Mouse (Mus musculus) stomach, embryonic 15.5 days (tissue): ENCODE measurements around the gene Ncoa3. TPM values are rescaled to one million over a fixed set of nuclear protein-coding genes. Genes with fewer than 3 reads are reported as not detected.
"Not testable (repeated sequence)": the region's sequence is repeated elsewhere in the genome, so short reads cannot be mapped to it uniquely, and the experiment has no call there.

Experiments
- ATAC-seq: fragments of 200-750 bp; cut with Nextera tagmentation; 2 replicates; pipeline ENCODE4 v1.8.0; 2017; ENCODE audit warnings: low read depth, moderate number of reproducible peaks, moderate TSS enrichment; ENCODE audit not compliant: insufficient read depth, low FRiP score
- H3K27ac ChIP-seq: fragments of 300-500 bp; sonication (generic); 2 replicates; pipeline ENCODE4 v1.5.1; 2015; ENCODE audit warnings: mild to moderate bottlenecking, inconsistent platforms
- H3K27me3 ChIP-seq: fragments of 300-500 bp; sonication (generic); replicated peaks from 2 replicates; pipeline ENCODE4 v1.6.1; 2015; ENCODE audit warnings: inconsistent platforms
- H3K36me3 ChIP-seq: fragments of 300-500 bp; sonication (generic); 2 replicates; pipeline ENCODE4 v1.6.1; 2015; ENCODE audit warnings: inconsistent platforms
- H3K4me1 ChIP-seq: fragments of 300-500 bp; sonication (generic); 2 replicates; pipeline ENCODE4 v1.6.1; 2015; ENCODE audit warnings: inconsistent platforms
- H3K4me2 ChIP-seq: fragments of 300-500 bp; sonication (generic); 2 replicates; pipeline ENCODE4 v1.6.1; 2015; ENCODE audit warnings: mild to moderate bottlenecking, inconsistent platforms
- H3K4me3 ChIP-seq: fragments of 300-500 bp; sonication (generic); replicated peaks from 2 replicates; pipeline ENCODE4 v1.5.1; 2015; ENCODE audit warnings: inconsistent platforms
- H3K9ac ChIP-seq: fragments of 300-500 bp; sonication (generic); 2 replicates; pipeline ENCODE4 v1.6.1; 2015; ENCODE audit warnings: inconsistent platforms
- H3K9me3 ChIP-seq: fragments of 300-500 bp; sonication (generic); 2 replicates; pipeline ENCODE4 v1.6.1; 2016; ENCODE audit warnings: inconsistent platforms
- WGBS: fragments of 180-500 bp; shearing (Covaris S2); methylation state at CpG from one replicate; pipeline ENCODE4 v1.1.7; 2015; 5-methylcytosine and 5-hydroxymethylcytosine counted together
- polyA plus RNA-seq: library from polyadenylated mRNA; unstranded; fragments of >200 nt; fragmentation: Nextera tagmentation; extraction: Ambion mirVana; gene quantifications from 2 replicates; pipeline ENCODE4 v1.2.1, GENCODE M21; 2015

Ncoa3 gene
- 12.9 and 14.1 TPM in 2 replicates for polyA plus RNA-seq

DNA sequence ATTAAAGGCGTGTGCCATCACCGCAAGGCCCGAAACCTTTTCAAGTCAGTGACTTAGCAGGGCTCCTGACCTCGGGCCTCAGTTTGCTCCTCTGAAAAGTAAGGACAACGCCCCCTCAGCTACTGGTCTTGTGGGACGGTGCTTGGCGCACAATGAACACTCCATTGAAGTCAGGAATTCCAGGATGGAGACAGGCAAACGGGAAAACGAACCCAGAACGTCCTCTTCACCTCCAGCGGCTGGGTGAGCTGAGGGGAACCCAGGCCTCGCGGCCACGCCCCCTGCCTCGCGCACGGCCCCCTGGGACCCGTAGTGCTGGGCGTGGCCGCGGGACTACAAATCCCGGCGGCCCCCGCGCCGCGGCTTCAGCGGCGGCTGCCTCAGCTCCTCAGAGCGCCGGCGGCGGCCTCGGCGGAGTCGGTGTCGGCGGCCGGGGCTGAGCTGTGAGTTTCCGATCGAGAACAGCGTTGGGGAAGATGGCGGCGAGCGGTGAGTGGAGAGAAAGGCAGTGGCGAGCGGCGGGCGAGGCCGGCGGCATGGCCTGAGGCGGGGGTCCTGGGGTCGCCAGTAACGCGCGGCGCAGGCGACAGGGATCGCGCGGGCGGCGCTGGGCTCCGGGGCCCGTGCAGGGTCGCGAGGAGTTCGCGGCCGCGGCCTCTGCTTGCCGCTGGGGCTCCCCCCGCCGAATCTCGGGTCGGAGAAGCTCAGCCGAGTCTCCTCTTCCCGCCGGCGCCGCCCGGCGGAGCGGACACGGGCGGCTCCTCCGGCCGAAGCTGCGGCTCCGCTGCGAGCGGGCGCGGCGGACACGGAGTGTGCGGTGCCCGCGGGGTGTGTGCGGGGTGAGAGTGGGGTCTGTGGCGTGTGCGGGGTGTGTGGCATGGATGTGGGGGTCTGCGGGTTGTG lies at the start of gene Ncoa3:
TSS of gene Ncoa3 (plus strand) at position 367 of the 903 bp plus-strand sequence.
- WGBS = 2% methylated on average over 78 of the region's 103 CpGs
- Histone ChIP-seq H3K36me3 (no peaks in the 10 kb centered on the region), H3K27me3 (no peaks in the 10 kb centered on the region), H3K4me1 (peaks cover 17% of the 10 kb centered on the region; the same call in 1 of the 2 replicates), H3K9ac (peak within 1 kb of the TSS; percentile 94), H3K9me3 (no peaks in the 10 kb centered on the region), H3K4me2 (peak within 1 kb of the TSS; percentile 79), H3K27ac (peak within 1 kb of the TSS; percentile 72), H3K4me3 (peak within 1 kb of the TSS; percentile 65)
- peak; percentile 95 for ATAC-seq

DNA sequence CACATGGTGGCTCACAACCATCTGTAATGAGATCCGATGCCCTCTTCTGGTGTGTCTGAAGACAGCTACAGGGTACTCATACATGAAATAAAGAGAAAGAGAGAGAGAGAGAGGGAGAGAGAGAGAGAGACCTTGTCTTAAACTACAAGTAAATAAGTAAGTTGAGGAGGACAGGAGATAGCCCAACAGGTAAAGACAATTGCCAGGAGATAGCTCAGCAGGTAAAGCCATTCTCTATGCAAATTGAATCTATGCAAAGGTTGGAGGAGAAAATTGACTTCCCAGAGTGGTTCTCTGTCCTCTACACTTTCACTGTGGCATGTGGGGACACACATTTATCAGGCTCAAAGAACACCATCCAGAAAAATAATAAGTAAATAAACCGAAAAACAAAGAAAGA lies 49.3 kb upstream of the Ncoa3 start:
- Histone ChIP-seq H3K4me3 (no peak overlapping the region), H3K27ac (no peak overlapping the region), H3K4me1 (no peaks in the 10 kb centered on the region), H3K9me3 (no peaks in the 10 kb centered on the region), H3K27me3 (no peaks in the 10 kb centered on the region), H3K4me2 (no peak overlapping the region), H3K36me3 (no peaks in the 10 kb centered on the region), H3K9ac (no peak overlapping the region)
- WGBS = 94% methylated on average over 2 of the region's 2 CpGs
- ATAC-seq = no peak

DNA sequence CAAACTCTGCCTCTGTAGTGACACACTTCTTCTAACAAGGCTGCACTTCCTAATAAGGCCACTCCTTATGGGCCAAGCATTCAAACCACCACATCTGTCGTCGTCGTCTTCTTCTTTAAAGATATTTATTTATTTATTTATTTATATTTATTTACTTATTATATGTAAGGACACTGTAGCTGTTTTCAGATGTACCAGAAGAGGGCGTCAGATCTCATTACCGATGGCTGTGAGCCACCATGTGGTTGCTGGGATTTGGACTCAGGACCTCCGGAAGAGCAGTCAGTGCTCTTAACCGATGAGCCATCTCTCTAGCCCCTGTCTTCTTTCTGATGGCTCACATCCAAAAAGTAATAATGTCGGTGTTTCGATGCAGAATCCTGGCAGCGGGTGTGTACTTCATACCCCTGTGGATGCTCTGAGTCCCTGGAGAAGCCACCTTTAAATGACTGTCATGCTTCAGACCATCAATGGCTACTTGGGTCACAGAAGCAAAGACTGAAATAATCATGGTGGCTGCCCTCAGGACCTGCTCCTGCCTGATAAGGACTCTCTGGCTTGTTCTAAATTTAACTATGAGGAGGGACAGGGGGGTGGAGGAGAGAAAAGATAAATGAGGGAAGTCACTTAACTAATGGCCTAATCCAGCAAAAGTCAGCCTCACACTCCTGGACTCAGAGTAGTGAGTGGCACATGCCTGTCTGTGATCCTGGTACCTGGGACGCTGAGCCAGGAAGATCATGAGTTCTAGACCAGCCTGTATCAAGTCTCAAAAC lies 47.7 kb upstream of the Ncoa3 start:
- Histone ChIP-seq H3K9ac (no peak overlapping the region), H3K4me1 (no peaks in the 10 kb centered on the region), H3K27ac (no peak overlapping the region), H3K9me3 (no peaks in the 10 kb centered on the region), H3K4me3 (no peak overlapping the region), H3K36me3 (no peaks in the 10 kb centered on the region), H3K4me2 (no peak overlapping the region), H3K27me3 (no peaks in the 10 kb centered on the region)
- WGBS = 76% methylated on average over 11 of the region's 11 CpGs
- no peak; the same call in 1 of the 2 replicates for ATAC-seq

DNA sequence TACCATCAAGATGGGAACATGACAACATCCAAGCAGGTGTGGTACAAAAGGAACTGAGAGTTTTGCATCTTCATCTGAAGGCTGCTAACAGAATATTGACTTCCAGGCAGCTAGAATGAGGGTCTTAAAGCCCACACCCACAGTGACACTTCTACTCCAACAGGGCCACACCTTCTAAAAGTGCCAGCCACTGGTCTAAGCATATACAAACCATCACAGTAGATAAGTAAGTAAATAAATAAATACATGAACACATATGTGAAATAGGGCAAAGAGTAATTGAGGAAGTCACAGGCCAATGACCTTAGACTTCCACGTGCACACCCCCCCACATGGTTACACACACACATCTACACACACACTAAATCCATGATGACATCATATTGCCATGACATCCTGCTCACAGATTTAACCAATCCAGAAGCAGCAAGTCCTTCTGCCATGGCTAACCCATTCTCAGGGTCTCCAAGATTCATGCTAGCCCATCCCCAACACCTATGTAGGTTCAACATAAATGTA lies 46.3 kb upstream of the Ncoa3 start:
- Histone ChIP-seq H3K36me3 (no peaks in the 10 kb centered on the region), H3K4me1 (no peaks in the 10 kb centered on the region), H3K27me3 (no peaks in the 10 kb centered on the region), H3K4me3 (no peak overlapping the region), H3K4me2 (no peak overlapping the region), H3K27ac (no peak overlapping the region), H3K9ac (no peak overlapping the region), H3K9me3 (no peaks in the 10 kb centered on the region)
- WGBS = 71% methylated on average over 1 of the region's 1 CpGs
- ATAC-seq = no peak

DNA sequence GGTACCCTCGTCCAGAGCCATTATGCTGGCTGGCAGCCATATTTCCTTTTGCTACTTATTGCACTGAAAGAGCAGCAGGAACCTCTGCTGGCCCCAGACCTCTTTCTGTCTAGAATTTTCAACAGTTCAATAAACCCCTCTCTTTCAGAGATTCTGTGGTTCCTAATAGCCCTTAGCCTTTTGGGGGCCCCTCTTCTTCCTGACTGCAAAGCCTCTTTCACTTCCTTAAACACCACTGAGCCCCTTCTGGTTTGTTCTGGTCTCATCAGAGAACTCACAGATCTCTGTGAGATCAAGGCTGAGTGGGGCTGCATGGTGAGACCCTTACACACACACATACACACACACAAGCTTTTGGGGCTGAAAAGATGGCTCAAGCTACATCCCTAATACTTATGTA lies 44.4 kb upstream of the Ncoa3 start:
- Histone ChIP-seq H3K9ac (no peak overlapping the region), H3K4me2 (no peak overlapping the region), H3K4me3 (no peak overlapping the region), H3K4me1 (no peaks in the 10 kb centered on the region; the same call in 1 of the 2 replicates), H3K27me3 (no peaks in the 10 kb centered on the region), H3K9me3 (no peaks in the 10 kb centered on the region), H3K36me3 (no peaks in the 10 kb centered on the region), H3K27ac (no peak overlapping the region)
- ATAC-seq = no peak
- 50% methylated on average over 1 of the region's 1 CpGs for WGBS

DNA sequence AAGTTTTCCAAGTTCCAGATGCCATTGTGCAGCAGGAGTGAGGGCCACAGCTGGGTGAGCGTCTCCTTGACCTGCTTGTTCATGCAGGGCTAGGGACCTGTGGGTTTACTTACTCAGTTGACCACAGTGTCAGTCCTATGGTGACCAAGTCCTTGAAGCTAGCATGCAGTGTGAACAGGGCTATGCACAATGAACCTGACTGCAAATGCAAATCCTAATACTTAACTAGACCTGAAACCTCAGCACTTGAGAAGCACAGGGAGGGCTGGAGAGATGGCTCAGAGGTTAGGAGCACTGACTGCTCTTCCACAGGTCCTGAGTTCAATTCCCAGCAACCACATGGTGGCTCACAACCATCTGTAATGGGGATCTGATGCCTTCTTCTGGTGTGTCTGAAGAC lies 43.7 kb upstream of the Ncoa3 start:
- not testable (repeated sequence) for H3K4me3 ChIP-seq, H3K9ac ChIP-seq, H3K27ac ChIP-seq, H3K4me1 ChIP-seq, H3K4me2 ChIP-seq, H3K36me3 ChIP-seq, H3K9me3 ChIP-seq, H3K27me3 ChIP-seq, ATAC-seq
- 67% methylated on average over 1 of the region's 1 CpGs for WGBS

DNA sequence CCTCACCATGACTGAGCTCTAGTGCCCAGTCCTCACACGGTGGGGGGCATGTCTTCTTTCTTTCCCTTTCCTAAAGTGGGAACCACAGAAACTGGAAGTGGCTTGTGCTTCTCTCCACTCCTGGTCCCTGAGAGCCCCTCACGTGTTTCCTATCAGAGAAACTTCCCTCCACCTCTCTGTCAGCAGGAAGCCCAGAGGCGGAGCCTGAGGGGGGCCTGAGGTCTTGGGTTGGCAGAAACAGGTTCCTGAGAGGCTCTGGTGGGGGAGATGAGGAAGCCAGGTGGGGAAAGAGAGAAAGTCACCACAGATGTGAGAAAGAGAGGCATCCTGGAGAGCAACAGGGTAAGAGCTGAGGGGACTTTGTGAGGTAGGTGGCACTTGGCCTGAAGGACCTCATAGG lies 42.7 kb upstream of the Ncoa3 start:
- no peaks in the 10 kb centered on the region for H3K27me3 ChIP-seq
- no peak overlapping the region for H3K27ac ChIP-seq
- H3K4me2 ChIP-seq = no peak overlapping the region
- H3K36me3 ChIP-seq = no peaks in the 10 kb centered on the region
- no peaks in the 10 kb centered on the region; the same call in 1 of the 2 replicates for H3K4me1 ChIP-seq
- ATAC-seq = no peak
- no peak overlapping the region for H3K4me3 ChIP-seq
- no peaks in the 10 kb centered on the region for H3K9me3 ChIP-seq
- 44% methylated on average over 3 of the region's 3 CpGs for whole genome bisulfite sequencing
- H3K9ac ChIP-seq = no peak overlapping the region

DNA sequence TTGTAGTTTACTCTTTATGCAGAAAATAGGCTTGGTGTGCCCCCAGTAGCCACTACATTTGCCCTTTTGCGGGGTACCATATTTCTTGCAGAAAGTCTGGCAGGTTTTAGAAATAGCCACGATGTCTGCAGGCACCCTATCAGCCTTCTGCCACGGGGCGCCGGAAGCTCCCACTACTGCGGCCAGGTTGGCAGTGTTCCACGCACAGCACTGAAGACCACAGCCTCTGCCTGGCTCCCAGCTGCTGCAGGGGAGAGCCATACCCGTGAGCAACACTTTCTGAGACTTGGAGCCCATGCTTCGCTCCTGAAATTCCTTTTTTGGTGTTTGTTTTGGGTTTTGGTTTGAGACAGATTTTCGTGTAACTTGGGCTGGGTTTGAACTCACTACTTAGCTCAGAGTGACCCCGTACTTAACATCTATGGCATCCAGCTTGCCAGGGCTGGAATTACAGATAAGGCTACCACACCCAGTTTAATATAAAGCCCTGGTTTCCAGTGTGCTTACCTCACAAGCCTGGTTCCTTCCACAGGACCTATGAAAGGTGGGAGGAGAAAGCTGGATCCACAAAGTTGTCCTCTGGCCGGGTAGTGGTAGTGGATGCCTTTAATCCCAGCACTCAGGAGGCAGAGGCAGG lies 40.9 kb upstream of the Ncoa3 start:
- no peak overlapping the region for H3K9ac ChIP-seq
- 62% methylated on average over 12 of the region's 12 CpGs for WGBS

DNA sequence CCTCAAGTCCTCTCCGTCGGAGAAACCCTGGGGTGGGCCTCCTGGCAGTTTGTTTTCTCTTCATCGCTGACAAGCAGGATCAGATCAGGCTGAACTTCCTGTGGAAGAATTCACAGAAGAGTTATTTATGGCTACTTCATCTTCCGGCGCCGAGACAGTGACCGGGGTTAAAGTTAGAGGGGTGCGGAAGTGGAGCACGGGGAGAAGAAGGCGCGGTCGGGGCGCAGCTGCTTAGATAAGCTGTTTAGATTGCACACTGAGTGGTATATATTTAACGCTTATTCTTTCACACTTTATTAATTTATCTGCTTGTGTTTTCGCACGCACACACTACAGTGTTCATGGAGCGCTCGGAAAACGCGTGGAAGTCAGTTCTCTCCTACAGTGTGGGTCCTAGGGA lies 37.6 kb upstream of the Ncoa3 start:
- Histone ChIP-seq H3K9ac (no peak overlapping the region), H3K36me3 (no peaks in the 10 kb centered on the region), H3K27ac (peak overlapping the region; percentile 59), H3K9me3 (no peaks in the 10 kb centered on the region), H3K4me1 (peaks cover 6% of the 10 kb centered on the region; the same call in 1 of the 2 replicates), H3K27me3 (no peaks in the 10 kb centered on the region), H3K4me3 (0 out of 2 replicates have a peak overlapping the region, but pooled peaks have one; percentile 1), H3K4me2 (peak overlapping the region; percentile 32)
- ATAC-seq = no peak
- 30% methylated on average over 20 of the region's 20 CpGs for WGBS

More for the DNA sequence above, 40.9 kb upstream of the Ncoa3 start:
- Histone ChIP-seq H3K36me3 (no peaks in the 10 kb centered on the region), H3K4me3 (no peak overlapping the region), H3K4me2 (no peak overlapping the region), H3K9me3 (no peaks in the 10 kb centered on the region), H3K27ac (no peak overlapping the region), H3K4me1 (peaks cover 6% of the 10 kb centered on the region; the same call in 1 of the 2 replicates), H3K27me3 (no peaks in the 10 kb centered on the region)
- ATAC-seq = no peak

DNA sequence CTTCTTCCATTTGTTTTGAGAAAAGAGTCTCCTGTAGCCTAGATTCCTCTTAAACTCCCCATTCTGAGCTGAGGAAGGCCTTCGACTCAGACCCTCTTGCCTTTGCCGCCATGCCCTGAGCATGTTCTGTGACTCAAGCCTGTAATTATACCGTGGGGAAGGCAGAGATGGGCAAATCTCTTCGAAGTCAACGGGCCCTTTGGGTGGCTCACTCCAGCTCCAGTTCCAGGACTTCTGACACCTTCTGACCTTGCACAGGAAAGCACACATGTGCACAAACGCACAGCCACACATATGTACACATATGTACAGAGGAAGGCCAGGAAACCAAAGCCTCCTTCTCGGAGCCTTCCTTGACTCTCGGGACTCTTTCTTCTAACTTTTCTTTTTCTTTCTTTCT lies 37.0 kb upstream of the Ncoa3 start:
- Histone ChIP-seq H3K36me3 (no peaks in the 10 kb centered on the region), H3K9me3 (no peaks in the 10 kb centered on the region), H3K27ac (peak overlapping the region; percentile 59), H3K4me3 (no peak overlapping the region), H3K27me3 (no peaks in the 10 kb centered on the region), H3K9ac (no peak overlapping the region), H3K4me2 (0 out of 2 replicates have a peak overlapping the region, but pooled peaks have one; percentile 32), H3K4me1 (peaks cover 6% of the 10 kb centered on the region; the same call in 1 of the 2 replicates)
- ATAC-seq = no peak
- WGBS = 75% methylated on average over 8 of the region's 8 CpGs

DNA sequence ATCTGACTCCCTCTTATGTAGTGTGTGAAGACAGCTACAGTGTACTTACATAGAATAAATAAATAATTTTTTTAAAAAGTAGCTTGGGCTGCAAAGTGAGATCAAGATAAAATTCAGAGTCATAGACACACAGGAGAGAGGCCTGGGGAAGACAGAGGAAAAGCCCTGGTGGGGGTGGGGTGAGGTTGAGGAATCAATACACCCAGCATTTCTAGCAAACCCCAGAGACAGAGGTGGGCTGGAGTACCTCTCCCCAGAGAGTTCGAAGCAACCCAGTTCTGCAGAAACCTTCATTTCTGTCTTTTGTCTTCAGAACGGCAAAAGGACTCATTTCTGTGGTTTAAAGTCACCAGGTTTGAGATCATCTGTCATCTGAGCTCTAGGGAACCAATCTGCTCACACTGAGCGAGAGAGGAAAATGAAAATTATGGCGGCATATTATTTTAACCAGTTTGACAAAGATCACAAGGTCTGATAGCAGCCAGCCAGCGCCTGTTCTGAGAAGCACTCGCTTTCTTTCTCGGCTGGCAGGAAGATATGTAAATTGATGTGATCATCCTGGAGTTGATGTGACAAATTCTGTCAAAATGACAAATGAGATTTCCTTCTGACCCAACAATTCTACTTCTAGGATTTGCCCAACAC lies 36.2 kb upstream of the Ncoa3 start:
- H3K27ac ChIP-seq = no peak overlapping the region
- no peak overlapping the region for H3K9ac ChIP-seq
- no peak overlapping the region for H3K4me2 ChIP-seq
- no peak for ATAC-seq
- 58% methylated on average over 7 of the region's 7 CpGs for WGBS
- H3K27me3 ChIP-seq = no peaks in the 10 kb centered on the region
- peaks cover 6% of the 10 kb centered on the region; the same call in 1 of the 2 replicates for H3K4me1 ChIP-seq
- H3K36me3 ChIP-seq = no peaks in the 10 kb centered on the region
- no peak overlapping the region for H3K4me3 ChIP-seq
- no peaks in the 10 kb centered on the region for H3K9me3 ChIP-seq
